Mouse (Mus musculus) spleen, postnatal 10 days (tissue): ENCODE measurements at regions not wholly inside any gene's neighbourhood (a gene's known extent, or its start where the extent isn't known, plus 50 kb on each side); places are given as distances from the start of the nearest gene placed in this dataset.

ENCODE experiments used
- DNase-seq, 2 experiments: peaks; one replicate each; pipeline ENCODE4 v3.0.0; 2021 to 2022; ENCODE audit warnings: low spot score in 2 of 2

DNA sequence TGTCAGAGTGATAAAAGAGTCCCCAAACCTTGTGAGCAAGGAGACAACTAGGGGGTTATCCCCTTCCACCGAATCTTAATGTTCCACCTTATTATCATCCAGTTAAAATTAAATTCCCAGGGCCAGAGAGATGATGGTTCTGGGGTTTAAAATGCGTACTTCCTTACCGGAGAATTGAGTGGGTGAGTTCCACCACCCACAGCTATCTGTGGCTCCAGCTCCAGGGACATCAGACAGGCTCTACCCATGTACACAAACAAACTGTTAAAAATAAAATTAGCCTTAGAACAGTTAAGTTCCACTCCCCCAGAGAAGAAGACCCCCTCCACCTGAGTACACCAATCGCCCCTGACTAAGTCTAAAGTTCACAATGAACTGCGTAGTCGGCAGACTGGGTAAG, 52.0 kb upstream of the Mgat5 start:
- DNase-seq: no peak

- no peak for DNase-seq
These were observed 69.3 kb upstream of the Mgat5 start for GRCm38 (mm10) chr1:127135521-127135920.

DNA sequence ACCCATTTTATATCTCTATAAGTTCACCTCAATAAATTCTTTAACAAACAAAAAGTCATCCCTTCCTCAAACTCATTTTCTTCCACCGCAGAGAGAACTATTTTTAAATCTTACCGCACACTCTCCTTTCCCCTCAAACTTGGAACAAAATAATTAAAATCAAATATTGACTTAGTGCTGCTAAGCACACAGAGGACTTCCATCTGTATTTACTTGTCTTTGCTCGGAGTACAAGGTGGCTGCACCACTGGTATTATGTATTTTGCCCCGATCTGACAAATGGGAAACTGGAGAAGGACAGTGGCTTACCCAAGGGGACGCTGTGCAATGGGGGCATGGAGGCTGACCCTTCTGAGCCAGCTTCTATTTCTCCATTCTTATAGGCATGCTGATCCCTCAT, 72.9 kb upstream of the Mgat5 start:
- DNase-seq: no peak

DNA sequence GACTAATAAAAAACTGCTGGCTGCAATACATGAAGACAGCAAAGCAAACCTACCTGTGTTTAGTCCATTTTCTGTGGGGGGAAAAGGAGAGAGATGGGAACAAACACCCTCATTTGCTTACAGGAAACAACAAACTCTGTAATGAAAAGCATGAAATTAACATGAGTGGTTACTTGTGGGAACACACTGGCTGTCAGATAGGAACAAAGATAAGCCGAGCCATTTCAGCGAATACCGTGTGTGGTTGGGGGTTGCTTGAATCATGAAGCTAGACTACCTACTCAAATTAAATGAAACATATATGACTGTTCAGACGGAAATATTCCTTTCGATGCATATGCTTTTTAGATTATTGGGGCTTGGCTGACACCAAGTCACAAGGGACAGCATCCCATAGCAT, 80.0 kb upstream of the Mgat5 start:
- DNase-seq: no peak

GRCm38 (mm10) chr1:127118019-127118418, 86.8 kb upstream of the Mgat5 start:
- DNase-seq: no peak

GRCm38 (mm10) chr1:127107485-127107884, 97.3 kb upstream of the Mgat5 start:
- no peak for DNase-seq

- DNase-seq: no peak
These were observed 99.0 kb upstream of the Mgat5 start for GRCm38 (mm10) chr1:127105861-127106260.

DNA sequence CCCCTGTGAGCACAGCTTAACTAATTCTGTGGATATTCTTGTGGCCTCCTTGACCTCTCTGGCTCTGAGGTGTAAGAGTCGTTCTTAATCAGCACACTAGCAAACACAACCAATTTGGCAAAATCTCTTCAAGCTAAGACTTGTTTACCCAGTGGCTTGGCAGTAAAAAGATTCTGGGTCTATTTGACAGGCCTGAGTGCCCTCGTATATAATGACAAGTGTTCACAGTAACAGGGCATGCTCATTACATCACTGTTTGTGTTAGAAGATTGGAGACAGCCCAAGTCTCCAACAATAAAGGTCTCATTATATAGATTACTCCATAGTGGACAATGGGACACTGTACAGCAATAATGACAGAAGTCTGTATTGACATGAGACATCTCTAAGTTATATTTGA, 101.2 kb upstream of the Mgat5 start:
- no peak for DNase-seq

DNA sequence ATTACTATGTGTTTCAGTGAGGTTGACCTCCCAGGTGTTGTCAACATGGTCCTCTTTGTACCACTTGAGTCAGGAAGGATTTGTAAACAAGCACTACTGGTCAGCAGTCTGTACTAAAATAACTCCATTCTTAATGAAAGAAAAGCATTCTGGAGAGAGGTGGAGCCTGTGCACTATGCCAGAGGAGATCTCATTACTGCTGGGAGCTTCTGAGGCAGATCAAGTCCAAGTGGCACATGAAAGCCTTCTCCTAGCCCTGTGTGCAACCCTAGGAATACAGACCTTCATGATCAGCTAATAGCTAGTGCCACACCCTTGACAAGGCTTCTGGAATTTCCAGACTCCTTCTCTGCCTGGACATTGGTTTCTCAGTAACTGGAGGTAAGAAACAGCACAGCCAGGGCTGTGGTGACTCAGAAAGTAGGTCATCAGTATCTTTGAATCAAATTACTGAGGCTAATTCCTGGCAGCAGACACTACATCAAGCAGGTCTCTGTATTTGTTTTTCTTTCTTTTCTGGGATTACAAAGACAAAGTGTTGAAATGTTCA, 105.9 kb upstream of the Mgat5 start:
- no peak for DNase-seq

DNA sequence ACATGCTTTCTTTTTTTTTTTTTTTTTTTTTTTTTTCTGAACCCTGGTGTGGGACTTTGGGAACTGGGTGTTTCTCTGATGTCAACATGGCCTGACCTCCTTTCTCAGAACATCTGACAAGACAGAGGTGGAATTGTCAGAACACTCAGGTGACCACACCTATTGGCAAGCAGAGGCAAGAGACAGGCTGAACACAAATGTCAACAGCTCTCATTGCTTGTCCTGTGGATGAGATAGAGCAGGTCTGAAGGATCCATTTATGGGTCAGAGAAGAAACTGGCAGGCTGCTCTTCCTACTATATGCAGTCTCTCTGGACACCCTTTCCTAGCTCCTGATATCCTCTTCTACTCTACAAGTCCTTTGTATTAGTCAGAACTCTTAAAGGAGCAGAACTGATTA, 117.2 kb upstream of the Mgat5 start:
- no peak for DNase-seq

- no peak for DNase-seq
These were observed 118.8 kb upstream of the Mgat5 start for GRCm38 (mm10) chr1:127085988-127086387.

- DNase-seq: no peak
These were observed 121.0 kb upstream of the Mgat5 start for GRCm38 (mm10) chr1:127083761-127084308.

DNA sequence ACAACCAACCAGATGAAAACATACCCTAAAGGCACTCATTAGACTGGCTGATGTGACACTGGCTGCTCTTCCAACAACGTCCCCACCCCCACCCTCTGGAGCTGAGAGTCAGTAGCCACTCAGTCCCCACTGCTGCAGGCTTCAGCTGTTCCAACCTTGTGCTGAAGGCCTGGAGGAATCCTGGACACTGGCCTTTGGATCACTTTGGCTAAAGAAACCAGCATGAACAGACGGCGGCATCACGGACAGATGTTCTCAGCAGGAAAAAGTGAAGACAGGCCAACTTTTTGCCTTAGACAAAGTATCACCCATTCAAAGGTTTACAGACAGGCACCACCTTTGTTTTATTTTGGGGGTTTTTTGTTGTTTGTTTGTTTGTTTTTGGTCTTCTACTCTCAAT, 125.8 kb upstream of the Mgat5 start:
- DNase-seq: no peak

DNA sequence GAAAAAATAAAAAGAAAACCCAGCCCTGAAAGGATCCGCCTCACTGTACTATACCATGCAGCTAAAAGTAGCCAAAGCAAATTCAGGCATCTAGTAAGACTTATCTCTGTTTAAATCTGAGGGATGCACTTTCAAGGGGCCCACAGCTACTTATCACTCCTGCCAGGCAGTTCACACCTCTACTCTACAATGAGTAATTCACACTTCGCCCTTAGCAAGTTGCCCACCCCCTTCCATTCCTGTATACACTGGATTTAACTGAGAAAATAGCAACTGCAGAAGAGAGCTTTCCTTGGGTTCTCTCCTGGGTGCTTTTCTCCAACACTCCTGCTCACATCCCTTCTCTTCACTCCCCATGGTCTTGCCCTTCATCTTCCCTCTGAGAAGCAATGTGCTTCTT, 142.4 kb upstream of the Mgat5 start:
- DNase-seq: no peak

- no peak for DNase-seq
These were observed 158.9 kb upstream of the Mgat5 start for GRCm38 (mm10) chr1:127045711-127046420.

DNA sequence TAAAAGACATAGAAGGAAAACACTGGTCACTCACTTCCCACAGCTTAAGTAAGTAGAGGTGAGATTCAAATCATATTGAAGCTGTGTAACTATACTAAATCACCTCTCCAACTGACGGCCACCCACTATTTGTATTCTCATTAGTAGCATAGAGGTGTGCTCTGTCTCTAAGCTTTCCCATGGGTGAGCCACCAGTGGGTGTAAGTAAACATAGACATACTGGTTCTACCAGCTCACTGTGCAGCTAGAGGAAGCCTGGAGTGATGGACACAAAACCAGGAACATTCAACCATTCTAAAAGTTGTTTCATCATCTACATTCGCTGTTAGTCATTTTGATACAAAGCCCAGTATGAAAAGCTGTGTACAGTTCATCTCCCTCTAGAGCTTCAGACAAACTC, 170.1 kb upstream of the Mgat5 start:
- no peak for DNase-seq

GRCm38 (mm10) chr1:127031563-127031962, 173.3 kb upstream of the Mgat5 start:
- no peak for DNase-seq

DNA sequence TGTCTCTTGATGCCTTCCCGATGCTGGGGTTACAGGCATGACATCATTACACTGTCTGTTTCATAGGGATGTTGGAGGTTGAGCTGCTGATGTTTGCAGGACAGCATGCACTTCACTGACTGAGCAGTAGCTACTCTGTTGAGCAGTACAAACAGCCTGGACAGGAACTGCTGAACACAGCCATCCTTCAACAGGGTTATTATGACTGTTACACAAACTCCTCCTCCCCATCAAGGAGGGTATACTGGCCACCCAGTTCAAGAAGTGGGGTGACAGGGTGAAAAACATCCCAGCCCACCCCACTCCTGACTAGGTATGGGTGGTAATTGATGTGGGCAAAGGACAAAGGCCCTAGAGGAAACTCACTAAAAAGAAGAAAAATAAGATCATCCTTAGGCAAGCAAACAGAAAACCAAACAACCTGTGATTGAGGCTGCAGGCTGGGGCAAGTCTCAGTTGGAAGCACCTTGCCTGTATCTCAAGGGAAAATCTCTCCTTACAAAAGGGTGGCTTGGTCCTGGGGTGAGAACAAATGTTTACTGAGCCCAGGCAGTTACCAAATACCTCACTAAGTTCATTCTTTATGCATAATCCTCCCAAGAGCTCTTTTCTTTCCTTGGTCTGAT, 175.8 kb upstream of the Mgat5 start:
- DNase-seq: no peak

DNA sequence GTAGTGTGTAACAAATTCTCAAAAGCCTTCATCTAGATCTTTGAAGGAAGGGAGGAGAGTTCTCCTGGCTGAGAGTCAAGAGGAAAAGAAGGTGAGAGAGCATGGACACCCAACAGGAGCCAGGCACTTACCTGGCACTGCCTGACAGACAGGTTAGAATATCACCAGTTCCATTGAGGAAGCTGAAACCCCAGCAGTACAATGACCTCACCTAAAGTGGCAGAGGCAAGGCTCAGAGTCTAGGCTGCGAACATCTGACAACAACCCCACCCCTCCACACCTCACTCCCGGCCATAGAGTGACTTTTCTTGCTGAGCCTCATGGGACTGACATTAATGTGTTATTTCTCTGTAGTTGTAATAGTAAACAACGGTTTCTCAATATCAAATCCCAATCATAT, 181.7 kb upstream of the Mgat5 start:
- no peak for DNase-seq

- DNase-seq: no peak
These were observed 187.1 kb upstream of the Nckap5 start for GRCm38 (mm10) chr1:127017698-127018097.

DNA sequence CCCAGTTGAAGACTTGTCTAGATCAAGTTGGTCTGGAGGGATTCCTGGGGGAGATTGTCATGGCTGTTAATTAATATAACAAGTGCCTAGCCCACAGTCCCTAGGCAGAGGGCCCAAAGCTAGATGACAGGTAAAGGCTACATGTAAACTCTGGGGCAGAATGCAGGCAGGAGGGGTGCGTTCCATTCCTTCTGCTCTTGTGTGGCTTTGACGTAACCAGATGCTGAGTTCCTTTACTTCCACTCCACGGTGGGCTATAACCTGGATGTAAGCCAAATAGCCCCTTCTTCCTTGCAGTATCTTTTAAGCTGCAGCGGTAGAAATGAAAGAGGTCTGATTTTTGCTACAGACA, 185.3 kb upstream of the Nckap5 start:
- no peak for DNase-seq

DNA sequence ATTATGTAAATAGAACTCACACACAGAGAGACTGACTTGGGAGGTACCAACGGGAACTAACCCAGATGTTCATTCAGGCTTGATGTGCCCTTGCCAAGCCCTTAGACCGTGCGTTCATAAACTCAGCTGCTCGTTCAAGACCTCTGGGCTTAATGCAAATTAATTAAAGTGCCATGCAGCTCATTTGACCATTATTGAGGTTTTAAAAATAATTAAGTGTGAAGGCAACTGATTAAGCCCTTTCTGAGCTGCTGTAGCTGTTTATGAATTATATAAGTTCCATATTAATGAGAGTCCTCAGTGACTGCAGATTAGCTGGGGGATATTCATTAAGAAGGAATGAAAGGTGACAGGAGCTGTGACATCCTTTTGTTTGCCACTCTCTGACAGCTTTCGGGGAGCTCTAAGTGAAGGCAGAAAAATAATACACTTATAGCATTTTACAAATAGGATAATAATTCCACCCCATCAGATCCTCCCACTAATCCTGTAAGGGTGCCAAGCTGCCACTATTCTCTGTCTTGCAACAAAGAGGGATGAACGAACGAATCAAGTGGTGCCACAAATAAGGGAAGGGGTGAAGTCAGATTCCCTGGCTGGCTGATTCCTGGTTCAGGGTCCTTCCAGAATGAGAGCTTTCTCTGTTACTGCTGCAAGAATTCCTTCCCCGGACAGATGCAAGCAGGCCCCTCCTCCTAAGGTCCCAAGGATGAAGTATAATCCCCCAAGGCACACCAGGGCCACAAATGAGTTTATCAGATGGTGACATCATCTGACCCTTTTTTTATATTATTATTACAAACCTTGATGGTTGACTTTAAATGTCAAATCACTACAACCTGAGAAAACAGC, 184.7 kb upstream of the Nckap5 start:
- DNase-seq: no peak
